Mouse (Mus musculus) liver, postnatal 0 days (tissue): ENCODE data around the gene Sync.

Experiments
- CTCF ChIP-seq: sonication (generic); IDR thresholded peaks from 2 replicates; pipeline ENCODE4 v1.5.1; 2016; ENCODE audit warnings: antibody characterized with exemption, low read depth
- EP300 ChIP-seq: IDR thresholded peaks from 2 replicates; pipeline ENCODE4 v1.6.1; 2016; ENCODE audit warnings: antibody characterized with exemption, low read depth, mild to moderate bottlenecking

- TF ChIP-seq CTCF, result no peak
- TF ChIP-seq EP300, result no peak
Measured at GRCm38 (mm10) chr4:129342705-129343104, 55.3 kb downstream of the Sync start.
